Comparison of ENCODE assay signal across 8 mouse cellular contexts in the genomic region with DNA sequence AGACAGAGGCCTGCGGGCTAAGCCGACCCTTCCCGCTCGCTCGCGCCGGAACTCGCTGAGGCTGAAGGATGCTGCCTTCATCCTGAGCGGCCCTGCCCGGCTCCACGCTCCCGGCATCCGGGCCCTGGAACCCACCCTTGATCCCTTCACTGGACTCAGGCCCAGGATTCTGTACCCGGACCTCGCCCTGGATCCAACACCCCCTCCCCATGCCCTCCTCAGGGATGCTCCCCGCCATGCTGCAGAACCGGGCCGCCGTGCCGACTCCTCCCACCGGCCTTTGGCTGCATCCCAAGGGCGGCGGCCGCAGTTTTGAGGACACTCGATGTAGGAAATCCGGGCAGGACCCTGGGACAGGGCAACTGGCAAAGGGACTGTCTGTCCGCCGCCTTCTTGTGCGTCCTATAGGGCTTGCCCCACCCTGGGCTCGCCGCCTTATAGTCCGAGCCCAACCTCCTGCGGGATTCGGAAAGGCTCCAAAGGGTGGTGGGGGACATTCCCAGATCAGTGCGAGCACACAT. TPM values are rescaled to one million over a fixed set of nuclear protein-coding genes. Genes with fewer than 3 reads are reported as not detected.
DNase-seq lines count a peak whose midpoint lies in the region; ATAC-seq lines count a peak whose summit lies in the region.

No protein-coding gene starts in this region.

- no peak overlapping the region for H3K27ac ChIP-seq in intestine, embryonic 15.5 days
- H3K27ac ChIP-seq in liver, embryonic 11.5 days (ENCODE audit: low read depth, low read length) = no peak overlapping the region
- peak overlapping the region; percentile 83 for H3K27ac ChIP-seq in neural tube, embryonic 13.5 days (replicated peaks)

- peak; percentile 66 for ATAC-seq in intestine, embryonic 15.5 days
- peak; percentile 48 for ATAC-seq in liver, embryonic 11.5 days (replicated peaks; ENCODE audit: low FRiP score)
- peak; percentile 69 for ATAC-seq in neural tube, embryonic 13.5 days (ENCODE audit: low read depth)

- peak overlapping the region; percentile 46 for H3K9ac ChIP-seq in intestine, embryonic 15.5 days
- H3K9ac ChIP-seq in liver, embryonic 11.5 days (ENCODE audit: low read depth, low read length) = peak overlapping the region; percentile 66
- peak overlapping the region; percentile 85 for H3K9ac ChIP-seq in neural tube, embryonic 13.5 days

- peak; percentile 47 for DNase-seq in urinary bladder, postnatal 14 days (ENCODE audit: low spot score)
- DNase-seq in urinary bladder, adult 18-20 months (ENCODE audit: low spot score in 2 of 2) = no peak
- DNase-seq in cerebellum, postnatal 14 days = peak; percentile 76 to 78
- peak; percentile 27 for DNase-seq in gastrocnemius, adult 18-20 months (ENCODE audit: low spot score)
- peak; percentile 63 for DNase-seq in liver, embryonic 11.5 days (ENCODE audit: low spot score)
- no peak for DNase-seq in yolk sac, embryonic 10.5 days (ENCODE audit: low spot score)

- H3K4me3 ChIP-seq in intestine, embryonic 15.5 days (replicated peaks) = peak overlapping the region; percentile 68
- peak overlapping the region; percentile 80 for H3K4me3 ChIP-seq in liver, embryonic 11.5 days (ENCODE audit: low read depth, low read length)
- H3K4me3 ChIP-seq in neural tube, embryonic 13.5 days = peak overlapping the region; percentile 78

- no peaks in the 10 kb centered on the region for H3K36me3 ChIP-seq in intestine, embryonic 15.5 days
- no peaks in the 10 kb centered on the region for H3K36me3 ChIP-seq in liver, embryonic 11.5 days (ENCODE audit: control insufficient read depth, insufficient read depth, low read length)
- H3K36me3 ChIP-seq in neural tube, embryonic 13.5 days = peaks cover 6% of the 10 kb centered on the region; the same call in 1 of the 2 replicates

- 1% methylated on average over 35 of the region's 35 CpGs for WGBS in intestine, embryonic 15.5 days
- under 1% methylated on average over 35 of the region's 35 CpGs for WGBS in liver, embryonic 11.5 days
- 0% methylated on average over 34 of the region's 35 CpGs for WGBS in neural tube, embryonic 13.5 days

- peaks cover 17% of the 10 kb centered on the region for H3K27me3 ChIP-seq in intestine, embryonic 15.5 days (replicated peaks)
- peaks cover 12% of the 10 kb centered on the region for H3K27me3 ChIP-seq in liver, embryonic 11.5 days (replicated peaks; ENCODE audit: control insufficient read depth, insufficient read depth, low read length)
- peaks cover 36% of the 10 kb centered on the region for H3K27me3 ChIP-seq in neural tube, embryonic 13.5 days

- H3K9me3 ChIP-seq in intestine, embryonic 15.5 days = no peaks in the 10 kb centered on the region
- no peaks in the 10 kb centered on the region for H3K9me3 ChIP-seq in liver, embryonic 11.5 days (ENCODE audit: control insufficient read depth, low read length)
- no peaks in the 10 kb centered on the region for H3K9me3 ChIP-seq in neural tube, embryonic 13.5 days

- peak overlapping the region; percentile 93 for H3K4me2 ChIP-seq in intestine, embryonic 15.5 days (replicated peaks)
- H3K4me2 ChIP-seq in liver, embryonic 11.5 days = peak overlapping the region; percentile 99
- peak overlapping the region; percentile 90 for H3K4me2 ChIP-seq in neural tube, embryonic 13.5 days

- H3K4me1 ChIP-seq in intestine, embryonic 15.5 days (replicated peaks) = peaks cover 10% of the 10 kb centered on the region
- peaks cover 15% of the 10 kb centered on the region for H3K4me1 ChIP-seq in liver, embryonic 11.5 days (replicated peaks; ENCODE audit: control insufficient read depth, insufficient read depth, low read length)
- peaks cover 35% of the 10 kb centered on the region for H3K4me1 ChIP-seq in neural tube, embryonic 13.5 days (replicated peaks)

RNA-seq across cellular contexts. Expression of gene Acot7, which starts 0.5 kb away (rescaled TPM):
- 10 to 100 TPM; 16.2 to 18.8 TPM for total RNA-seq in gastrocnemius, adult 18-20 months (2021)
- 57.8 and 60.0 TPM in 2 replicates for polyA plus RNA-seq in intestine, embryonic 15.5 days (2015; fragmentation: Nextera tagmentation; extraction: Ambion mirVana)
- polyA plus RNA-seq in liver, embryonic 11.5 days (2014; fragmentation: Nextera tagmentation; extraction: Ambion mirVana) = 50.0 and 51.1 TPM in 2 replicates
- 316 and 346 TPM in 2 replicates for polyA plus RNA-seq in neural tube, embryonic 13.5 days (2015; fragmentation: Nextera tagmentation; extraction: Ambion mirVana)

RNA-seq across cellular contexts. Expression of gene Hes2, which starts 19.7 kb away (rescaled TPM):
- not detected for total RNA-seq in gastrocnemius, adult 18-20 months (2021)
- 0.30 and 0.42 TPM in 2 replicates for polyA plus RNA-seq in intestine, embryonic 15.5 days (2015; fragmentation: Nextera tagmentation; extraction: Ambion mirVana)
- not detected in 2 replicates for polyA plus RNA-seq in liver, embryonic 11.5 days (2014; fragmentation: Nextera tagmentation; extraction: Ambion mirVana)
- 0.13 and 0.15 TPM in 2 replicates for polyA plus RNA-seq in neural tube, embryonic 13.5 days (2015; fragmentation: Nextera tagmentation; extraction: Ambion mirVana)

RNA-seq across cellular contexts. Expression of gene Espn, which starts 26.2 kb away (rescaled TPM):
- under 1 TPM; 0.36 to 0.59 TPM for total RNA-seq in gastrocnemius, adult 18-20 months (2021)
- 29.2 and 30.8 TPM in 2 replicates for polyA plus RNA-seq in intestine, embryonic 15.5 days (2015; fragmentation: Nextera tagmentation; extraction: Ambion mirVana)
- polyA plus RNA-seq in liver, embryonic 11.5 days (2014; fragmentation: Nextera tagmentation; extraction: Ambion mirVana) = 4.1 and 5.3 TPM in 2 replicates
- 0.21 and 0.51 TPM in 2 replicates for polyA plus RNA-seq in neural tube, embryonic 13.5 days (2015; fragmentation: Nextera tagmentation; extraction: Ambion mirVana)

Comparison
In these comparisons a context has a peak if more than half of its experiments do, and no peak if none do; other contexts are left out.
1. DNase-seq: peak in urinary bladder, postnatal 14 days (single experiment), cerebellum, postnatal 14 days (2 of 2), gastrocnemius, adult 18-20 months (single experiment) and liver, embryonic 11.5 days (single experiment); none in urinary bladder, adult 18-20 months (0 of 2) and yolk sac, embryonic 10.5 days (single experiment).
2. Peak in every context shown above with its lines, with median percentiles within 50 percentile points of each other: ATAC-seq, H3K4me2 ChIP-seq, H3K4me3 ChIP-seq and H3K9ac ChIP-seq.